Mouse (Mus musculus) E14TG2a.4 (cell line): ENCODE measurements around the gene Cemip.

ENCODE experiments used
- H3K27me3 ChIP-seq: 2 replicates; pipeline ENCODE4 v1.6.1; 2014; ENCODE audit warnings: low read length, control low read depth; ENCODE audit not compliant: insufficient read depth
- H3K36me3 ChIP-seq: 2 replicates; pipeline ENCODE4 v1.6.1; 2014; ENCODE audit warnings: low read length, control low read depth; ENCODE audit not compliant: insufficient read depth
- H3K4me1 ChIP-seq: replicated peaks from 2 replicates; pipeline ENCODE4 v1.6.1; 2014; ENCODE audit warnings: low read depth, low read length, control low read depth
- H3K4me3 ChIP-seq: replicated peaks from 2 replicates; pipeline ENCODE4 v1.5.1; 2014; ENCODE audit warnings: mild to moderate bottlenecking, low read length
- H3K9me3 ChIP-seq: 2 replicates; pipeline ENCODE4 v1.6.1; 2014; ENCODE audit warnings: low read length, control low read depth
- CTCF ChIP-seq: conservative IDR thresholded peaks from 2 replicates; pipeline ENCODE4 v1.5.1; 2014; ENCODE audit warnings: low read length
- NANOG ChIP-seq: IDR thresholded peaks from 2 replicates; pipeline ENCODE4 v1.6.1; 2014; ENCODE audit warnings: borderline replicate concordance, low read length, mixed read lengths
- POU5F1 ChIP-seq: IDR thresholded peaks from 2 replicates; pipeline ENCODE4 v1.6.1; 2014; ENCODE audit warnings: low read length, borderline replicate concordance

The Cemip gene

DNA sequence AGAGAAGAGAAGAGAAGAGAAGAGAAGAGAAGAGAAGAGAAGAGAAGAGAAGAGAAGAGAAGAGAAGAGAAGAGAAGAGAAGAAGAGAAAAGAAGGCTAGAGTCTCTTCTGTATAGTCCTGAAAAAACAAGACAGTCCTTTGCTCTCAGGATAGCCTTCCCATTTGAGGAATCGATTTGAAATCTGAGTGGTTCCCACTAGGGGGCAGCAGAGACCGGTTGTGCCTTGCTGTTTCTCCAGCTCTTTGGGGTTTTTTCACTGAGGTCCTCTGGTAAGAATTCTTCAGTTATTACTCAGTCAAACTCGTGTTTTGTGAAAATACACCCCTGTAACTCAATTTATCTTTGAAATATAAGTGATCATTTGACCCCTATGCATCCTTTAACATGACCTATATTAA, 171.7 kb downstream of the Cemip start:
- H3K27me3 ChIP-seq = no peaks in the 10 kb centered on the region
- no peaks in the 10 kb centered on the region for H3K4me1 ChIP-seq
- peak; percentile 64 for TF ChIP-seq CTCF
- TF ChIP-seq NANOG = no peak

DNA sequence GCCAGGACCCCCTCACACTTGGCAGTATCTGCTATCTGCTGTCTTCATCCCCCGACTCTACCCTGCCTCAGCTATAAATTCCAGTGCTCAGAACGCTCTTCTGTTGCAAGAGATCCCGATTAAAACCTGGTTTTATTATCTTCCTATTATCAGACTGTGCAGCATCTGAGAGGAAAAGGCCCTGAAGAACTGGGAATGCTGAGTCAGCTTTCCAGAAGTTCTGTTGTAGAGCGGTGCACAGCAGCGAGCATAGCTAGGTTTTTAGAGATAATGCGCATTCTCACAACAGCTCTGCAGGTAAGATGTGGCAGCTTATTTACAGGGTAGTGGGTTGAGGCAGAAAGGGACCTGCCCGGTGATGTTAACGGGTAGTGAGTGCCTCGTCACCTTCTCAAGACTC, 172.3 kb downstream of the Cemip start:
- H3K27me3 ChIP-seq = no peaks in the 10 kb centered on the region
- H3K4me3 ChIP-seq = no peak overlapping the region
- no peaks in the 10 kb centered on the region for H3K4me1 ChIP-seq
- H3K9me3 ChIP-seq = peaks cover 14% of the 10 kb centered on the region
- H3K36me3 ChIP-seq = no peaks in the 10 kb centered on the region
- TF ChIP-seq NANOG (no peak), POU5F1 (no peak), CTCF (no peak)

More for the DNA sequence above, 171.7 kb downstream of the Cemip start:
- Histone ChIP-seq H3K4me3 (no peak overlapping the region), H3K36me3 (no peaks in the 10 kb centered on the region), H3K9me3 (peaks cover 8% of the 10 kb centered on the region)

DNA sequence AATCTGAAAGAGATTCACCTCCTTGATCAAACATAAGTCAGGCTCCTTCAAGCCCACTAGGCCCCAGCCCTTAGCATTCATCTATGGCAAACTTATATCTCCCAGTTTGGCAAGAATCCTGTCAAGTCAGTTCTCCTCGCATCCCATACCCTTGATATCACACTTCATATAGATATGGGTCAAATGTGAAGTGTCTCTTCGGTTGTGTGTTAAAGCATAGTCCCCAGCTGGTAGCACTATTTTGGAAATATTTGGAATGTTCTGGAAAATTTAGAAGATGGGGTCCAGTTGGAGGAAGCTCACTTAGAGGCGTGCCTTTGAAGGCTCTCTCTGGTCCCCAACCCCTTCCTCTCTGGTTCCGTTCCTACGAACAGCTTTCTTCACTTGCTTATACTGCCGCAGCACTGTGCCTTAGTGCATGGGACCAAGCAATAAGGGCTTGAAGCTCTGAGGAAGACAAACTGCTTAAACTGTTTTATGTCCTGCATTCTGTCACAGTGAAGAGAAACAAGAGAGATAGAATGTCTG, 172.8 kb downstream of the Cemip start:
- Histone ChIP-seq H3K4me1 (no peaks in the 10 kb centered on the region), H3K9me3 (peaks cover 14% of the 10 kb centered on the region), H3K27me3 (no peaks in the 10 kb centered on the region), H3K36me3 (no peaks in the 10 kb centered on the region), H3K4me3 (no peak overlapping the region)
- no peak for TF ChIP-seq POU5F1
- no peak for TF ChIP-seq CTCF
- no peak for TF ChIP-seq NANOG

DNA sequence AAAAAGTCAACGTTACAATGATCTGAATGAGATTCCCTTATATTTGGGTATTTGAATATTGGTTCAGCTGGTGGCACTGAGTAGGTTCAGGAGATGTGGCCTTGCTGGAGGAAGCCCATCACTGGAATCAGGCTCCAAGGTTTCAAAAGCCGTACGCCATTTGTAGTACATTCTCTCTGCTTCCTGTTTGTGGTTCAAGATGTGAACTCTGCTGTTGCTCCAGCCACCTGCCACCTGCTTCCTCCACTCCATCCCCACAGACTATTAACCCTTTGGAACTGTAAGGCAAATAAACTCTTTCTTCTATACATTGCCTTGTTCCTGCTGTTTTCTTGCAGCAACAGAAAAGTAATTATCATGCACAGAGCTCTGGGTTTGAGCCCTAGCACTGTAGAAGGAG, 174.4 kb downstream of the Cemip start:
- Histone ChIP-seq H3K27me3 (no peaks in the 10 kb centered on the region), H3K36me3 (no peaks in the 10 kb centered on the region), H3K9me3 (peaks cover 14% of the 10 kb centered on the region), H3K4me3 (no peak overlapping the region), H3K4me1 (no peaks in the 10 kb centered on the region)
- TF ChIP-seq POU5F1 (no peak), NANOG (no peak), CTCF (no peak)

DNA sequence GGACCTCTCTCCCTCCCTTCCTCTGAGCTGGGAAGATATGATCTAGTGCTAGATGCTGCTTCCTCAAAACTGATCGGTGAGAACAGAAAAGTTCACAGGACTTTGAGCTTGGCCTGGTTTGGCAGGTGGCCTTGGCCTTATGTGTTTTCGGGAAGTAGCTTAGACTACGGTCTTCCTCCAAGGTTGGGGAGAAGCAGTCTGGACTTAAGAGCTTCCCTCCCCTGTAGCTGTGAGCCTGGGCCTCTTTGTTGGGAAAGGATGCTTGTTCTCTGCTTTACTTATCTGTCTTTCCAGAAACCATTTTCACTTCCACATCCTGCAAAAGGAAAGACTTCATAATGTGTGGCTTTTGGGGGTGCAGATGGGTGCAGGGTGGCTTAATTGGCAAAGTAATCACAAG, 181.5 kb downstream of the Cemip start:
- Histone ChIP-seq H3K9me3 (peaks cover 8% of the 10 kb centered on the region), H3K4me1 (peaks cover 36% of the 10 kb centered on the region), H3K27me3 (no peaks in the 10 kb centered on the region), H3K36me3 (peaks cover 13% of the 10 kb centered on the region), H3K4me3 (no peak overlapping the region)
- TF ChIP-seq NANOG (no peak), POU5F1 (no peak), CTCF (no peak)

DNA sequence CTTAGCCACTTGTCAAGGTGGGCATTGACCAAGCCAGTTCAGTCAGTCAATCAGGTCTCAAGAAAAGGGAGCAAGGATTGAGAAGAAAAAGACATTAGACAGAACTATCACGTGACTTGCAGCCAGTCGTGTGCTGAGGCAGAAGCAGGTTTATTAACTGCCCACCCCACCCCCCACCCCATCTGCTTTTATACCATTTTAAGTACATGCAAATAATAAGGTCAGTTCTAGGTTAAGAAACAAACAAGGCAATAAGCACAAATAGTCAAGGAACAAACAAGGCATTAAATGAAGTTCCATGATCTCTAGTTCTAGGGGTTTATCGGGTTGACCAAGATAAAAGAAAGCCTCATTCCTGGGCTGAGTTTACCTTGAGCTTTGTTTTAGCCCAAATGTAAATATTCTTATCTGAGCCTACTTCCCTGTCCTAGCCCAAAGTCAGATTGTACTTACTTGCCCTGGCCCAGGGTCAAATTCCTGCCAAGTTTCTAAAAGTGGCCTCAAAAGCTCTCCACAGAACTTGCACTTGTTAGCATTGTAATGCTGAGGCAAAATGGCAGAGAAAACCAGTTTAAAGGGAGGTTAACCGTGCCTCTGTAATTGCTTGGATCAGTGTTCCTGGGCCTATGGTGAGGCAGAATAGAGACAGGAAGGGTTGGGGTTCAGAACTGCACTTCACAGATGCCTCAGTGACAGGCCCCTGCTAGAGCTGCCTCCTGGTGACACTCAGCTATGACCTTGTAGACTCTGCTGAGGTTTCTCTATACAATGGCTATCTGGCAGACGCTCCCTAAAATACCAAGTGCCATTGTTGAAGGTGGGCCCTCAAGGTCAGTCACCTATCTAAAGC, 183.8 kb downstream of the Cemip start:
- H3K36me3 ChIP-seq = peaks cover 36% of the 10 kb centered on the region
- peaks cover 59% of the 10 kb centered on the region for H3K4me1 ChIP-seq
- H3K9me3 ChIP-seq = no peaks in the 10 kb centered on the region
- H3K4me3 ChIP-seq = no peak overlapping the region
- no peaks in the 10 kb centered on the region for H3K27me3 ChIP-seq
- no peak for TF ChIP-seq POU5F1
- peak; percentile 55; the same call in 1 of the 2 replicates for TF ChIP-seq NANOG
- TF ChIP-seq CTCF = no peak

DNA sequence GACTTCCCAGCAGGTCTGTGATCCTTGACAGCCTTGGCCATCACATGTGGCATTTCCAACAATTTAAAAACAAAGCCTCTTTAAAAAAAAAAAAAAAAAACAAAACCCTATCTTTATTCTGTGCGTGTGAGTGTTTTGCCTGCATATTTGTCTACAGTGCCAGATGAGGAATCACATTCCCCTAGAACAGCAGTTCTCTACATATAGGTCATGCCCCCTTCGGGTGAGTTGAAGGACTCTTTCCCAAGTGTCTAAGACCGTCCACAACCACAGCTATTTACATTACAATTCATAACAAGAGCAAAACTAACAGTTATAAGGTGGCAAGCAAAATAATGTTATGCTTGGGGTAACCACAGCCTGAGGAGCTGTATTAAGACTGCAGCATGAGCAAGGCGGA, 184.9 kb downstream of the Cemip start:
- H3K27me3 ChIP-seq = no peaks in the 10 kb centered on the region
- H3K4me3 ChIP-seq = no peak overlapping the region
- peaks cover 64% of the 10 kb centered on the region for H3K4me1 ChIP-seq
- H3K36me3 ChIP-seq = peaks cover 46% of the 10 kb centered on the region
- H3K9me3 ChIP-seq = no peaks in the 10 kb centered on the region
- no peak for TF ChIP-seq POU5F1
- TF ChIP-seq NANOG = no peak
- no peak for TF ChIP-seq CTCF

DNA sequence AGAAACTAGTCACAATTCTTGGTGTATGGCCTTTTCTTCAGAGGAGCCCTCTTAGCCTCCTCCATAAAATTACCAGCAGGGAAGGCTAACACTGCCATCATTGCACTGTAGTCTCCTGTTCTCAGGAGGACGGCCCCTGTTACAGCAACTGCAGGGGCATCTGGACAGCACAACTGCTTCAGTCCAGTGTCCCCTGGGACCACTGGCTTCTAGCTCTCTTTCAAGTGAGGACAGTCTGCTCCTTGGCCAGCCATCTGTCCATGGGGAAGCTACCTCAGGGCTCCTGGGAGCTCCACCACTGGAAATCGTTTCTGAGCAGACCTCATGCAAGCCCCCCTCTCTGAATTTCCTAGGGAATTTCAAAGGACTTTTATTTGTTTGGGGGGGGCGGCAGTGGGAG, 185.8 kb downstream of the Cemip start:
- H3K27me3 ChIP-seq = no peaks in the 10 kb centered on the region
- H3K36me3 ChIP-seq = peaks cover 55% of the 10 kb centered on the region
- no peak overlapping the region for H3K4me3 ChIP-seq
- H3K4me1 ChIP-seq = peaks cover 68% of the 10 kb centered on the region
- no peaks in the 10 kb centered on the region for H3K9me3 ChIP-seq
- TF ChIP-seq POU5F1 = no peak
- no peak for TF ChIP-seq NANOG
- no peak for TF ChIP-seq CTCF
